Mouse (Mus musculus) regulatory T cell (primary cell): ENCODE results near the gene Ece2.
"Not testable (repeated sequence)": the region's sequence is repeated elsewhere in the genome, so short reads cannot be mapped to it uniquely, and the experiment has no call there.

ENCODE experiments used
- in situ Hi-C: fragments of 300-600 bp; cut with MboI, MseI; formaldehyde crosslinking; loops from one replicate; pipeline ENCODE4 v1.15.1; 2025; ENCODE audit warnings: high pct_unique_total_duplicates

The Ece2 gene

DNA sequence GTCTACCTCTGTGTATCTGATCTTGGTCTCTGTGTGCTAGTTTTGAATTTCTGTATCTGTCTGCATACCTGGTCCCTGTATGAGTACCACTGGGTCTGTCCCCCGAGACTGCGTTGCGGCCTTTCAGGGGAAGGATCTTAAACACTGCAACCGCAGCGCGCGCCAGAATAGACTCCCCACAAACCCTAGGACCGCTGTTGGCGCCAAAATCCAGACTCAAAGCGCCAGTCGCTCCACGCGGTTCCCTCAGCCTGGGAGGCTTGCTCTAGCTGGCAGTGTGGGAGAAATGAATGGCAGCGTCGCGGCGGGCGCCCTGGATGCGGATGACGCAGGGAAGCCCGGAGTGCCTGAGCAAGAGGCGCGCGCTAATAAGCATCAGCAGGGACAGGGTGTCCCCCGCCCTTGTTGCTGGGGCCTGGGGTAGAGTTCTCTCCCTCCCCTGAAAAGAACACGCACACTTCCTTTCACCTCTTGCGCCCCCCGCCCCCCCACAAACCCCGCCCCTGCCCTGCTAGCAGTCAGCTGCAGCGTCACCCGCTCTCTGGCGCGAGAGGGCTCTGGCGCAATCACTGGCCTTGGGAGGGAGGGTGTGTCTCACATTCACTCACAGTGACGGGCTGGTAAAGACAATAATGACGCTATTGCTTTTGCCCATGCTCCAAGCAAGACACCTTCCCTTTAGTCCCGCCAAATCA, 7.5 kb upstream of the Ece2 start:
- in situ Hi-C loops = no loop called here

DNA sequence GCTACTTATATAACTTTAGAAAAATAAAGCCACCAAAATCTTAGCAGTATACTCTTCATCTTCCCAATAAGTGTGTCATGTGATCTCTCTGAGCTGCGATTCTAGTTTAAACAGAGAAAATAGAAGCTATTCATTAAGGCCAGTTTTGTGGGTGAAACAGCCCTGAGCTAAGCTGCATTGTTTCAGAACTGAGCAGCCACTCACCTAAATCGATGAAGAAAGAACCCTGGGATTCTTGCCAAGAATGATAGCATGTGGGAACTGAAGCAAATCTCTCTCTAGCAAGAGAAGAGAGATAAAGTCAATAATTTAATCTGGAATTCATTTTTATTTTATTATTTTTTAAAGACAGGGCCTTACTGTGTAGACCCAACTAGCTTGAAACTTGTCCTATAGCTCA, 6.4 kb upstream of the Ece2 start:
- in situ Hi-C loops = no loop called here

DNA sequence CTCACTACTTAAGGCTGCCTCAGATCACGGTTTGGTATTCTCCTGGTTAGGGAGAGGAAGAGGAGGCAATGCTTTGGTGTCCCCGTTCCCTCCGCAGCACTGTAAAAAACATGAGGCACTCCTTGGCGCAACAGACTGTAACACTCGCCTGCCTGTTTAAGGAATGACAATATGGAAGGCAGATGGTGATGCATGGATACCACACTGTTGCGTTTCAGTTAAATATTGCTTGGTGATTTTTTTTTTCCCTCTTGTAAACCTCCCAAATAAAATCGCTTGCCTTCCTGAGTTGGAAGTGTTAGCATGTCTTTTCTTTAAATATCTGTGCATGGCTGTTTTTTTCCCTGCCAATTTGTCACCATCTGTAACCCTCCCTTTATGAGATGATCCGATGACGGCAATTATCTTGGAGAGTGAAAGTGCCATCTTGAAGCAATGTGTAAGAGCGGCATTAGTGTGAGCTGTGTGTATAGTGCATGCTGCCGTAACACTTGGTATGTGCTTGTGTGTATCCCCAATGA, 697 bp upstream of the Ece2 start:
- in situ Hi-C loops = no loop called here

DNA sequence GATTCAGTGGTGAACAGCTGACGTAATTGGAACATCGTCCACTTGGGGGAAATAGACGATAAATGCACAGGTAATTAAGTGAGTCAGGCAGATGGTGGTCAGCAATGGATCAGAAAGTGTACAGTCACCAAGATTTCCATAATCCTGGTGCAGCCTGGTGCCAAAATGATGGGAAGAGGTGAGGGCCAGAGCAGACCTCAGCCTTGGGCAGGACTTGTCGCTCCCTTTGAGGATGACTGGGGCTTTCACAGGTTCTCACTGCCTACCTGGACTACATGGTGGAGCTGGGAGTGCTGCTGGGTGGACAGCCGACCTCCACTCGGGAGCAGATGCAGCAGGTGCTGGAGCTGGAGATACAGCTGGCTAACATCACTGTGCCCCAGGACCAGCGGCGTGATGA, 7.8 kb downstream of the Ece2 start:
- in situ Hi-C loops = no loop called here

DNA sequence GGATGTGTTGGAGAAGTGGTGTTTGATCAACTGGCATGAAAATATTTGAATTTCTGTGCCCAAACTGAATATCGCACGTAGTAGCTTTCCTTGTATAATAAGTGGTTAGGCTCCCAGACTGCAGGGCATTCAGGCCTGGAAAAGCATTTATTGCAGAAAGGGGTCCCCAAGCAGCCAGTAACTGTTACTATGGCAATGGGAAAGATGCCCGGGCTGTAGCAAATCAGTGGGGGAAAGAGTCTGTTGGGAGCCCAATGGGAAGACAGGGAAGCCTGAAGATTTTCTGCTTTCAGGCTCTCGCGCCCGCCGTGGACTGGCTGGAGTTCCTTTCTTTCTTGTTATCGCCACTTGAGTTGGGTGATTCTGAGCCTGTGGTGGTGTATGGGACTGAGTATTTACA, 8.7 kb downstream of the Ece2 start:
- in situ Hi-C loops = no loop called here

DNA sequence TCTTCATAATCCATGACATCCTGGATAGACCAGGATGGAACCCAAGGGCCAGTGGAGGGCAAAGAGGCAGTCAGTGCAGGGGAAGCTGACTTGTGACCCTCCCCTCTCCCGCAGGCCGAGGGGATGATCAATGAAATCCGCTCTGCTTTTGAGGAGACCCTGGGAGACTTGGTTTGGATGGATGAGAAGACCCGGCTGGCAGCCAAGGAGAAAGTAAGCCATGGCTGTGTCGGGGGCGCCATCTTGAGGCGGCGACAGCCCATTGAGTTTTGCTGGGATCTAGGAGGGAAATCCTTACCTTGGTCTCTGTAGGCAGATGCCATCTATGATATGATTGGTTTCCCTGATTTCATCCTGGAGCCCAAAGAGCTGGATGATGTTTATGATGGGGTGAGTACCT, 12.5 kb downstream of the Ece2 start:
- in situ Hi-C loops = no loop called here

DNA sequence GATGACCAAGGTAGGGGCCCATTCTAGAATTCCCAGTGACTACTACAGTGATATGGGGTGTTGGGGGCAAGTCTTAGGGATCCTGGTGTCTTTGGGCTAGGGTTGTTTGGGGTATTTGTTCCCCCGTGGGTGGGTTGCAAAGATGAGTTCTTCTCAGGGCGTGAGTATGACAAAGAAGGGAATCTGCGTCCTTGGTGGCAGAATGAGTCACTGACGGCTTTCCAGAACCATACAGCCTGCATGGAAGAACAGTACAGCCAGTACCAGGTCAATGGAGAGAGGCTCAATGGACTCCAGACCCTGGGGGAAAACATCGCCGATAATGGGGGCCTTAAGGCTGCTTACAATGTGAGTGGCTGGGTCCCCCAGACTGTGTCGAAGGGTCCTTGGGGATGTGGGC, 14.3 kb downstream of the Ece2 start:
- in situ Hi-C loops = no loop called here

DNA sequence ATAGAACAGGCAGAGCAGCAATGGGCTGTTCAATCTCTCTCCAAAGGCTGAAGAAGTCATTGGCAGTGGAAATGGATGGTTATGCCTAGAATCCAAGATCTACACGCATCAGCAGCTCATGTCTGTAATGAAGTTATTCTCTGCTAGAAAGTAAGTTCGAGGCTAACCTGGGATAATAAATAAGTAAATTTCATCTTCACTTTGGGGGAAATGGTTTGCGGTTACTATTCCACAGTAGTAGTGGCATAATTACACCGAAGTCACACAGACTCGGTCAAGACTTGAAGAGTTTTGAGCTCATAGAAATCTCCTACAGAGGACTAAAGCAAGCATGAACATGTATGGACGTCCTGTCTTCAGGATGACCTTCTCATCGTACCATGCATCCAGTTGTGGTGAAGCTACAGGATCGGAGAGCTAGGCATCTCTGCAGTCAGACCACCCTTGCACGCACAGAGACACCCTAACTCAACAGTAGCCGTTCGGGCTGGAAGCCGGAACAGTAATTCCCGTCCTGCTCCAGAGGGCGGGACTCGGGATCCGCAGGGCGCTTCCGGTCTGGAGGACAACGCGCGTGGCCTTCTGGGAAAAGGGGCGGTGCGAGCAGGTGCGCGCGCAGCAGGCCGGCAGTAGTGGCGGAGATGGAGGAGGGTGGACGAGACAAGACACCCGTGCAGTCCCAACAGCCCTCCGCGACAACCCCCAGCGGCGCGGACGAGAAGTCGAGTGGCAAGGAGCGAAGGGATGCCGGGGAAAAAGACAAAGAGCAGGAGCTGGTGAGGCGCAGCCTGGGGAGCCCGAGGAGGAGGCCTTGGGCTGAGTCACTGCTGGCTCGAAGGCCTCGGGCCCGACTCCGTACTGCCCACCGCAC, 21.7 kb downstream of the Ece2 start, which contains the start of gene Psmd2:
Gene Psmd2, plus strand, starts transcription at position 577 of the 871 bp plus-strand sequence.
- in situ Hi-C loops = no loop called here

DNA sequence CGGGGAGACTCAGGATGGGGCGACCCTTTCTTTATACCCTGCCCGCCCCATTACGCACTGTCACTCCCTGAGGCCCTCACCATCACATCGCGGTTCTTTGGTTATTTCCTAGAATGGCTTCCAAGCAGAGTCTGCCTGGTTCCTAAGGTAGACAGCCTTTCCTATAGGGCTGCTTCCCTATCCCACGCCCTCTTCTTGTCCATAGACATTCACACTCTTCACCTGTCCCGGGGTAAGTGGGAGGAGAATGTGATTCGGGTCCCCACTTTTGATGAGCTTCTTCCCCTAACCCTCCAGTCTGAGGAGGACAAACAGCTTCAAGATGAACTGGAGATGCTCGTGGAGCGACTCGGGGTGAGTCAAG, 22.3 kb downstream of the Ece2 start:
- in situ Hi-C loops = no loop called here

DNA sequence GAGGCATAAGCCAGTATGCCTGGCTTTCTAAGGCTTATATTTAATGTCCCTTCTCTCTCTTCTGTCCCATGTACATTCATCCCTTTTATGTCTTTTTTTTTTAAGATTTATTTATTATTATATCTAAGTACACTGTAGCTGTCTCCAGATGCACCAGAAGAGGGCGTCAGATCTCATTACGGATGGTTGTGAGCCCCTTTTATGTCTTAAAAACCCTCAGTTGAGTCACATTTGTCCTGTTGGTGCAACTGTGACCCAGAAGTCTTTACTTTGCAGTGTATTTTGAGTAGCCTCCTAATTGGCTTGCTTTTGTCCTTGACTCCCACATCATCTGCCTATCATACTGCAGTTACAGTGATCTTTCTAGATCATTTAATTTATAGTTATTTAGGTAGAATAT, 23.7 kb downstream of the Ece2 start:
- in situ Hi-C loops = no loop called here

DNA sequence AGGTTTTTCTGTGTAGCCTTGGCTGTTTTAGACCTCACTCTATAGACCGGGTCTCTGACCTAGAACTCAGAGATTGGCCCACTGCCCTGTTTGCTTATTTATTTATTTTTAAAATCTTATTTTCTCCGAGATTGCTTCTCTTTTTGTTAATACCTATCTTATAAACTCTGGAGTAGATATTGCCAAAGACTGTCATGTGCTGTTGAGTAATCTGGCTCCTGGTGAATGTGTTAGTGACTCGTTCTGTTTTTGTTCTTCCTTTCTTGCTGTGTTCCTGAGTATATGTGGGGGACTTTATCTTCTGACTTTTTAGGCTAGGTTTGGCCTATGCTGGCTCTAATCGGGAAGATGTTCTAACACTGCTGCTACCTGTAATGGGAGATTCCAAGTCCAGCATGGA, 28.0 kb downstream of the Ece2 start:
- in situ Hi-C loops = no loop called here

DNA sequence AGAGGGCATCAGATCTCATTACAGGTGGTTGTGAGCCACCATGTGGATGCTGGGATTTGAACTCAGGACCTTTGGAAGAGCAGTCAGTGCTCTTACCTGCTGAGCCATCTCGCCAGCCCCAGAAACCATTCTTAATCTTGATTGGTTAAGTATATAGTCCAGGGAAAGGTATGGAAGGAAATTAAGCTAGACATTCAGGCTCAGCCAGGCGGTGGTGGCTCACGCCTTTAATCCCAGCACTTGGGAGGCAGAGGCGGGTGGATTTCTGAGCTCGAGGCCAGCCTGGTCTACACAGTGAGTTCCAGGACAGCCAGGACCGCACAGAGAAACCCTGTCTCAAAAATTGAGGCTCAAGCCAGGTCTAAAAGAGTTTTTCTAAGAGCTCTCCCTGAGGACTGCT, 38.4 kb downstream of the Ece2 start, which contains the start of gene Eif4g1:
Gene Eif4g1, plus strand, starts transcription at position 301 of the 400 bp plus-strand sequence.
- in situ Hi-C loops = not testable (repeated sequence)

DNA sequence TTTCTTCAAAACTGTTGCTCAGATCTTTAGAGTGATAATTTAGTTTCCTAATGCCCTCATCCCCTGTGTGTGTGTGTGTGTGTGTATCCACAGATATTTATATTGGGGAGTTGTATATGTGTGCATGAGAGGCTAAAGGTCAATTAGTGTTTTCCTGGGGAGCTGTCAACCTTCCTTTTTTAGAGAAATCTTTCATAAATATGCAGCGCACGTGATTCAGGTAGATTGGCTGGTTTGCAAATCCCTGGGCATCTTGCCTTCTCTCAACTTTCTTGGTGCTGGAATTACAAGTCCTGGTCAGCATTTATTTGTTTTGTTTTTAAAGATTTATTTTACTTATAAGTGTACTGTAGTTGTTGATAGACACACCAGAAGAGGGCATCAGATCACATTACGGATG, 40.7 kb downstream of the Ece2 start:
- in situ Hi-C loops = loop anchor here (10.0 kb wide), 1 partner anchor 125 kb away; the partner anchor contains the start of gene Abcf3

DNA sequence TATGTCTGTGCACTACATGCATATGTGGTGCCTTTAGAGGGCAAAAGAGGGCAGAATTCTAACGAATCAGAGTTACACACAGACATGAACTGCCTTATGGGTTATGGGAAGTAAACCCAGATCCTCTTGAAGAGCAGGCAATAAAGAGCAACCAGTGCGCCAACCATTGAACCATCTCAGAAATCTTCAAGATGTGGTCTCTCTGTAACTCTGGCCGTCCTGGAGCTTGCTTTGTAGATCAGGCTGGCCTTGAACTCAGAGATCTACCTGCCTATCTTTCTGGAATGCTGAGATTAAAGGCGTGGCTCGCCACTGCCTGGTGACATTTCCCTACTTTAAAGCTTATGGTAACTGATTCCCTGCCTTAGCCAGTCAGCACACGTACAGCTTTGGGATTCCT, 42.3 kb downstream of the Ece2 start:
- in situ Hi-C loops = loop anchor here (10.0 kb wide), 1 partner anchor 127 kb away; the partner anchor contains the start of gene Abcf3

DNA sequence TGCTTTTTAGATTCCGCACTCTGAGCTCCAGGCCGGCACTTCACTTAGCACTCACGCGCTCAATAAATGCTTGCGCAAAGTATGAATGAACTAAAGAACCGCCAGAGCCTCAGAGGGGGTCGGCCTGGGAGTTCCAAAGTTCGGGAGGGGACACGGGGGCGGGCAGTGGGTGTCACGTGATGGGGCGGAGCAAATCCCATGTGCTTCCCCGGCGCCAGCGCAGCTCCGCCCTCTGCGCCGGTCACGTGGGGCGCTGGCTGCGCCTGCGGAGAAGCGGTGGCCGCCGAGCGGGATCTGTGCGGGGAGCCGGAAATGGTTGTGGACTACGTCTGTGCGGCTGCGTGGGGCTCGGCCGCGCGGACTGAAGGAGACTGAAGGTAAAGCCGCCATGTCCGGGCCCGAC, 42.9 kb downstream of the Ece2 start:
- in situ Hi-C loops = loop anchor here (10.0 kb wide), 1 partner anchor 128 kb away; the partner anchor contains the start of gene Abcf3

DNA sequence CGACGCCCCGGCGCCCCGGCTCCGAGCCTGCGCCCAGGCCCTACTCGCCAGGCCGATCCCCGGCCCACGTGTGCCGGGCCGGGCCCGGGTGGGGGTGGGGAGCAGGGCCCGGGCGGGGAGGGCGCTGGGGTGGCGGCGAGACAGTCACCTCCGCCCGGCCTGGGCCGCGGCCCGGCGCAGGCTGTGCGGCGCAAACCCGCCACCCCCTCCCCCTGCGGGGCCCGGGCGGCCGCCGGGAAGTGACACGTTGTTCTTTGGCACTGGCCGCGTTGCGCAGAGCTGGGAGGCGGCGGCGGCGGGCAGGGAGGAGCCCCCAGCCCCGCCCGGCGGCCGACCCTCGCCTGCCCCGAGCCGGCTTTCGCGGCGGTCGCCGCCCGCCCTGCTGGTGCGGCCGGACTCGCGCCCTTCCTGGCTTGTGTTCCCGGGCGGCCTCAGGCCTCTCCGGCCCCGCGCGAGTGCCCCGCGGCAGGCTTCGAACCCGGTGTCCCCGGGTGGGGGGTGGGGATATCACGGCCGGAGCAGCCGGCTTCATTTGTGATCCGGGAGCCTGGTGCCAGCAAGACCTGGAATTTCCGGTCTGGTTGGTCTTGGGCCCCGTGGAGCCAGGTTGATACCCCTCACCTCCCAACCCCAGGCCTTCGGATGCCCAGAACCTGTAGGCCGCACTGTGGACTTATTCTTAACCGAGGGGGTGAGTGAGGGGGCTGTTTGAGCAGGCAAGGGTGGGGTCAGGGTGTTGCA, 43.5 kb downstream of the Ece2 start:
- in situ Hi-C loops = loop anchor here (10.0 kb wide), 1 partner anchor 128 kb away; the partner anchor contains the start of gene Abcf3

DNA sequence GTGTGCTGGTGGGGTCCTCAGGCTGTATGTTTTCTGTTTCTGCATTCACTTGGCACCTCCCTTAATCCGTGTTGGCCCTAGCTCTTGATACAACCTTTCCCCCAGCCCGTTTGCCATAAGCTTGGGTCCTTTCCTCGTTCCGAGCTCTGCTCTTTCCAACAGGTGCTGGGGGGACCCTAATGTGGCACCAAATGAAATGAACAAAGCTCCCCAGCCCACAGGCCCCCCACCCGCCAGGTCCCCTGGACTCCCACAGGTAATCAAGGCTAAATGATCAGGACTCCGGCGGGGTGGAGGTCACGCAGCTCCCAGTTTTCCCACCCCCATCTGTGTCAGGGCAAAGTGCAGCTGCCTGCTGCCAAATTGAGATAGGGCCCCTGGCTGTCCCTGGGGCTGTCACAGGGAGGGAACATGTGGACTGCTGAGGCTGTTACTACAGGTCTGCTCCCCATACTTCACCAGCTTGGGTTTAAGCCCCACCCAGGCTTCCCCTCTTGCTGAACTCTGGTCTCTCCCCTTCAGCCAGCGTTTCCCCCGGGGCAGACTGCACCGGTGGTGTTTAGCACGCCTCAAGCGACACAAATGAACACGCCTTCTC, 44.2 kb downstream of the Ece2 start:
- in situ Hi-C loops = loop anchor here (10.0 kb wide), 1 partner anchor 129 kb away; the partner anchor contains the start of gene Abcf3

DNA sequence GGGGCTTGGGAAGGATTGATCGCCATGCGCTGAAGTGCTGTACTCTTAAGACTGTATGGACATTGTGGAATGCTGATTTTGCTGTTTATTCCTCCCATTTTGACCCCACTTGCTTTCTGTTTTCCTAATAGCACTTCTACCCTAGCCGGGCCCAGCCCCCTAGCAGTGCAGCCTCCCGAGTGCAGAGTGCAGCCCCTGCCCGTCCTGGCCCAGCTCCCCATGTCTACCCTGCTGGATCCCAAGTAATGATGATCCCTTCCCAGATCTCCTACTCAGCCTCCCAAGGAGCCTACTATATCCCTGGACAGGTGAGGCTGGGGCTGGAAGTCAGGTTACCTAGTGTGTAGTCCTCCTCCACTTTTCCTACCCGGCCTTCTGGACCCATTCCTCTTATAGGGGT, 45.6 kb downstream of the Ece2 start:
- in situ Hi-C loops = loop anchor here (10.0 to 25.0 kb wide), 2 partner anchors 130 to 1587 kb away; partner anchors contain the start of genes Abcf3 and Tra2b

DNA sequence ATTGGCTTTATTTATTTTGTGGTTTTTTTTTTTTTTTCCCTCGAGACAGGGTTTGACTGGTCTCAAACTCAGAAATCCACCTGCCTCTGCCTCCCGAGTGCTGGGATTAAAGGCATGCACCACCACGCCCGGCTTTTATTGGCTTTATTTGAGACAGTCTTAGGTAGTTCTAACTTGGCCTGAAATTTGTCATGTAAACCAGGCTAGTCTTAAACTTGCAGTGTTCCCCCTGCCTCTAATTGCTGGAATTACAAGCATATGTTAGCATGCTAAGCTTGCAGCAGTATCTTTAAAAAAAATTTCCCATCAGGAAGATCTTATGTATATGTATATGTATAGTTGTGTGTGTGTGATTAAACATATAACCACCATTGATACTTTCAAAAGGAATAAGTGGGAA, 47.1 kb downstream of the Ece2 start:
- in situ Hi-C loops = loop anchor here (10.0 to 25.0 kb wide), 2 partner anchors 132 to 1586 kb away; partner anchors contain the start of genes Abcf3 and Tra2b

DNA sequence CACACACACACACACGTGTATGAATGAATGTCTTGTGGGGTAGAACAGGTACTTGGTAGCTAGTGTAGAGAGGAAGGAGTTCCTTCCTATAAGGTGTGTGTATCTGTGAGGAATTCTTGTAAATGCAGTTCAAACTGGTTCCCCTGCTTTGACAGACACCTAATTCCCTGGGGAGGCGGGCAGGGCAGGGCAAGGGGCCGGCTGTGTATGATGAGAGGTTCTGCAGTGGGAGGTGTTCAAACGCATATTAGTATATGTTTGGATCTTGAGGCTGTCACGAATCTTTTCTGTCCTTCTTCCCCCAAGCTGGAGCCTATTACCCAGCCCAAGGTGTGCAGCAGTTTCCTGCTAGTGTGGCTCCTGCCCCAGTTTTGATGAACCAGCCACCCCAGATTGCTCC, 47.8 kb downstream of the Ece2 start:
- in situ Hi-C loops = loop anchor here (10.0 to 25.0 kb wide), 2 partner anchors 133 to 1585 kb away; partner anchors contain the start of genes Abcf3 and Tra2b
